Mouse (Mus musculus): ENCODE data around the gene Fam136a. TPM values are rescaled to one million over a fixed set of nuclear protein-coding genes. Genes with fewer than 3 reads are reported as not detected.

The Fam136a gene
- polyA plus RNA-seq, 1 experiment, result 13.4 TPM

GRCm38 (mm10) chr6:86366125-86366852 is 843 bp downstream of the Fam136a start:
- no peaks in the 10 kb centered on the region for H3K27me3 ChIP-seq (ENCODE audit: control insufficient read depth, insufficient read depth, low read length)
- H3K36me3 ChIP-seq (ENCODE audit: control insufficient read depth, insufficient read depth, low read length), result no peaks in the 10 kb centered on the region
- peak overlapping the region; percentile 70 for H3K27ac ChIP-seq (ENCODE audit: control insufficient read depth, insufficient read depth, low read depth, low read length)
- peak overlapping the region; percentile 82 for H3K4me3 ChIP-seq (ENCODE audit: control insufficient read depth, low read depth, low read length)
- no peak for TF ChIP-seq CTCF (IDR thresholded peaks at IDR 0.05; ENCODE audit: control insufficient read depth, insufficient read depth, insufficient replicate concordance, low read depth, low read length)
- TF ChIP-seq POLR2A (IDR thresholded peaks at IDR 0.05; ENCODE audit: control insufficient read depth, low read depth, low read length), result 0 out of 2 replicates have a peak, but pooled peaks have one; percentile 28
- H3K4me1 ChIP-seq (ENCODE audit: control insufficient read depth, insufficient read depth, low read length), result peaks cover 18% of the 10 kb centered on the region

GRCm38 (mm10) chr6:86366853-86367249 is 1.4 kb downstream of the Fam136a start:
- H3K27me3 ChIP-seq (ENCODE audit: control insufficient read depth, insufficient read depth, low read length), result no peaks in the 10 kb centered on the region
- no peaks in the 10 kb centered on the region for H3K36me3 ChIP-seq (ENCODE audit: control insufficient read depth, insufficient read depth, low read length)
- H3K27ac ChIP-seq (ENCODE audit: control insufficient read depth, insufficient read depth, low read depth, low read length), result no peak overlapping the region
- TF ChIP-seq POLR2A (IDR thresholded peaks at IDR 0.05; ENCODE audit: control insufficient read depth, low read depth, low read length) (no peak), CTCF (IDR thresholded peaks at IDR 0.05; ENCODE audit: control insufficient read depth, insufficient read depth, insufficient replicate concordance, low read depth, low read length) (no peak)
- no peak overlapping the region for H3K4me3 ChIP-seq (ENCODE audit: control insufficient read depth, low read depth, low read length)
- peaks cover 18% of the 10 kb centered on the region for H3K4me1 ChIP-seq (ENCODE audit: control insufficient read depth, insufficient read depth, low read length)

GRCm38 (mm10) chr6:86368479-86368878 is 3.0 kb downstream of the Fam136a start:
- TF ChIP-seq CTCF (IDR thresholded peaks at IDR 0.05; ENCODE audit: control insufficient read depth, insufficient read depth, insufficient replicate concordance, low read depth, low read length), result no peak
- TF ChIP-seq POLR2A (IDR thresholded peaks at IDR 0.05; ENCODE audit: control insufficient read depth, low read depth, low read length), result no peak
- H3K27me3 ChIP-seq (ENCODE audit: control insufficient read depth, insufficient read depth, low read length), result no peaks in the 10 kb centered on the region
- H3K4me3 ChIP-seq (ENCODE audit: control insufficient read depth, low read depth, low read length), result no peak overlapping the region
- no peak overlapping the region for H3K27ac ChIP-seq (ENCODE audit: control insufficient read depth, insufficient read depth, low read depth, low read length)
- peaks cover 20% of the 10 kb centered on the region for H3K4me1 ChIP-seq (ENCODE audit: control insufficient read depth, insufficient read depth, low read length)
- H3K36me3 ChIP-seq (ENCODE audit: control insufficient read depth, insufficient read depth, low read length), result no peaks in the 10 kb centered on the region

GRCm38 (mm10) chr6:86370093-86370713 is 4.8 kb downstream of the Fam136a start:
- Histone ChIP-seq H3K27me3 (ENCODE audit: control insufficient read depth, insufficient read depth, low read length) (no peaks in the 10 kb centered on the region), H3K36me3 (ENCODE audit: control insufficient read depth, insufficient read depth, low read length) (no peaks in the 10 kb centered on the region), H3K27ac (ENCODE audit: control insufficient read depth, insufficient read depth, low read depth, low read length) (no peak overlapping the region), H3K4me3 (ENCODE audit: control insufficient read depth, low read depth, low read length) (peak overlapping the region; percentile 98), H3K4me1 (ENCODE audit: control insufficient read depth, insufficient read depth, low read length) (peaks cover 14% of the 10 kb centered on the region)
- no peak for TF ChIP-seq POLR2A (IDR thresholded peaks at IDR 0.05; ENCODE audit: control insufficient read depth, low read depth, low read length)
- TF ChIP-seq CTCF (IDR thresholded peaks at IDR 0.05; ENCODE audit: control insufficient read depth, insufficient read depth, insufficient replicate concordance, low read depth, low read length), result no peak

GRCm38 (mm10) chr6:86370764-86371339 is 5.4 kb downstream of the Fam136a start, which contains the start of gene Snrpg:
Snrpg (plus strand) TSS chr6:86371304.
- Histone ChIP-seq H3K4me1 (ENCODE audit: control insufficient read depth, insufficient read depth, low read length) (peaks cover 14% of the 10 kb centered on the region), H3K27ac (ENCODE audit: control insufficient read depth, insufficient read depth, low read depth, low read length) (peak within 1 kb of the TSS; percentile 92), H3K4me3 (ENCODE audit: control insufficient read depth, low read depth, low read length) (peak within 1 kb of the TSS; percentile 98), H3K27me3 (ENCODE audit: control insufficient read depth, insufficient read depth, low read length) (no peaks in the 10 kb centered on the region), H3K36me3 (ENCODE audit: control insufficient read depth, insufficient read depth, low read length) (no peaks in the 10 kb centered on the region)
- TF ChIP-seq POLR2A (IDR thresholded peaks at IDR 0.05; ENCODE audit: control insufficient read depth, low read depth, low read length) (0 out of 2 replicates have a peak, but pooled peaks have one; percentile 15), CTCF (IDR thresholded peaks at IDR 0.05; ENCODE audit: control insufficient read depth, insufficient read depth, insufficient replicate concordance, low read depth, low read length) (no peak)

- peak overlapping the region; percentile 98 for H3K4me3 ChIP-seq (ENCODE audit: control insufficient read depth, low read depth, low read length)
- TF ChIP-seq POLR2A (IDR thresholded peaks at IDR 0.05; ENCODE audit: control insufficient read depth, low read depth, low read length), result peak; percentile 98
- TF ChIP-seq CTCF (IDR thresholded peaks at IDR 0.05; ENCODE audit: control insufficient read depth, insufficient read depth, insufficient replicate concordance, low read depth, low read length), result no peak
- H3K36me3 ChIP-seq (ENCODE audit: control insufficient read depth, insufficient read depth, low read length), result peaks cover 2% of the 10 kb centered on the region; the same call in 1 of the 2 replicates
- H3K27ac ChIP-seq (ENCODE audit: control insufficient read depth, insufficient read depth, low read depth, low read length), result peak overlapping the region; percentile 92
- peaks cover 10% of the 10 kb centered on the region for H3K4me1 ChIP-seq (ENCODE audit: control insufficient read depth, insufficient read depth, low read length)
- H3K27me3 ChIP-seq (ENCODE audit: control insufficient read depth, insufficient read depth, low read length), result no peaks in the 10 kb centered on the region
Observed at GRCm38 (mm10) chr6:86371340-86371911, 6.0 kb downstream of the Fam136a start.

Data from testis, adult 2 months (tissue).